Mouse (Mus musculus) forebrain, embryonic 14.5 days (tissue): ENCODE measurements around the gene Gnb3. TPM values are rescaled to one million over a fixed set of nuclear protein-coding genes. Genes with fewer than 3 reads are reported as not detected.

Experiments
- ATAC-seq: fragments of 200-750 bp; cut with Nextera tagmentation; 2 replicates; pipeline ENCODE4 v1.8.0; 2017; ENCODE audit warnings: mild to moderate bottlenecking, moderate library complexity
- DNase-seq: peaks from one replicate; pipeline ENCODE4 v3.0.0-alpha.2; 2015; ENCODE audit warnings: low spot score
- H3K27ac ChIP-seq: fragments of 300-500 bp; sonication (generic); 2 replicates; pipeline ENCODE4 v1.5.1; 2014; ENCODE audit warnings: low read depth, mild to moderate bottlenecking, control low read depth, low read length, moderate library complexity
- H3K27me3 ChIP-seq: fragments of 300-500 bp; sonication (generic); replicated peaks from 2 replicates; pipeline ENCODE4 v1.6.1; 2014; ENCODE audit warnings: low read length, control low read depth, mixed read lengths; ENCODE audit not compliant: control insufficient read depth, insufficient read depth
- H3K36me3 ChIP-seq: fragments of 300-500 bp; sonication (generic); 2 replicates; pipeline ENCODE4 v1.6.1; 2014; ENCODE audit warnings: low read length, control low read depth; ENCODE audit not compliant: control insufficient read depth, insufficient read depth
- H3K4me1 ChIP-seq: fragments of 300-500 bp; sonication (generic); 2 replicates; pipeline ENCODE4 v1.6.1; 2014; ENCODE audit warnings: antibody characterized with exemption, low read length, control low read depth; ENCODE audit not compliant: control insufficient read depth, insufficient read depth
- H3K4me2 ChIP-seq: fragments of 300-500 bp; sonication (generic); 2 replicates; pipeline ENCODE4 v1.6.1; 2014; ENCODE audit warnings: mild to moderate bottlenecking, control low read depth, low read length
- H3K4me3 ChIP-seq: fragments of 300-500 bp; sonication (generic); 2 replicates; pipeline ENCODE4 v1.5.1; 2014; ENCODE audit warnings: low read depth, low read length, control low read depth
- H3K9ac ChIP-seq: fragments of 300-500 bp; sonication (generic); 2 replicates; pipeline ENCODE4 v1.6.1; 2014; ENCODE audit warnings: mild to moderate bottlenecking, low read length, control low read depth, moderate library complexity
- H3K9me3 ChIP-seq: fragments of 300-500 bp; sonication (generic); replicated peaks from 2 replicates; pipeline ENCODE4 v1.6.1; 2016; ENCODE audit warnings: low read length, control low read depth, mixed read lengths; ENCODE audit not compliant: control insufficient read depth
- WGBS: fragments of 180-500 bp; shearing (Covaris S2); extraction: QIAGEN DNeasy Blood & Tissue Kit; methylation state at CpG from one replicate; pipeline ENCODE4 v1.1.7; 2014; 5-methylcytosine and 5-hydroxymethylcytosine counted together
- polyA plus RNA-seq: library from polyadenylated mRNA; unstranded; fragments of >200 nt; fragmentation: Nextera tagmentation; extraction: Ambion mirVana; gene quantifications from 2 replicates; pipeline ENCODE4 v1.2.1, GENCODE M21; 2014

Gene Gnb3
- polyA plus RNA-seq, 1 experiment from 2014 or later: 0.89 TPM

GRCm38 (mm10) chr6:124786756-124787420, 53.2 kb downstream of the Gnb3 start:
- WGBS: 48% methylated on average over 8 of the region's 8 CpGs
- ATAC-seq (no peak), DNase-seq (no peak)
- 0 out of 2 replicates have a peak, but pooled peaks cover 2% of the 10 kb centered on the region for H3K4me1 ChIP-seq
- H3K9me3 ChIP-seq: no peaks in the 10 kb centered on the region
- no peak overlapping the region for H3K9ac ChIP-seq
- no peaks in the 10 kb centered on the region for H3K36me3 ChIP-seq
- H3K4me3 ChIP-seq: no peak overlapping the region
- no peak overlapping the region for H3K4me2 ChIP-seq
- H3K27ac ChIP-seq: no peak overlapping the region
- no peaks in the 10 kb centered on the region for H3K27me3 ChIP-seq

Other genes starting within 250 kb of the Gnb3 start
- gene C1s2, start 204.2 kb downstream of the Gnb3 start, polyA plus RNA-seq: 0.10 TPM in 1 of 2 replicates, not detected in the other
- gene Lpcat3, start 177.2 kb downstream of the Gnb3 start, polyA plus RNA-seq: 33.4 and 38.7 TPM in 2 replicates
- gene Emg1, start 128.1 kb downstream of the Gnb3 start, polyA plus RNA-seq: 166 and 186 TPM in 2 replicates
- gene Phb2, start 127.9 kb downstream of the Gnb3 start, polyA plus RNA-seq: 237 and 245 TPM in 2 replicates
- gene Ptpn6, start 101.6 kb downstream of the Gnb3 start, polyA plus RNA-seq: 4.7 TPM in 2 replicates
- 722 and 848 TPM in 2 replicates for gene Grcc10, start 98.9 kb downstream of the Gnb3 start, polyA plus RNA-seq
- gene Gm45234, start 84.3 kb downstream of the Gnb3 start, polyA plus RNA-seq: not detected in 2 replicates
- 12.2 and 16.6 TPM in 2 replicates for gene Atn1, start 83.8 kb downstream of the Gnb3 start, polyA plus RNA-seq
- gene Eno2, start 70.6 kb downstream of the Gnb3 start, polyA plus RNA-seq: 34.6 and 49.5 TPM in 2 replicates
- gene Lrrc23, start 60.5 kb downstream of the Gnb3 start, polyA plus RNA-seq: 3.4 and 3.5 TPM in 2 replicates
- gene Spsb2, start 31.6 kb downstream of the Gnb3 start, polyA plus RNA-seq: 4.7 and 5.3 TPM in 2 replicates
- gene Tpi1, start 26.0 kb downstream of the Gnb3 start, polyA plus RNA-seq: 417 and 461 TPM in 2 replicates
- gene Usp5, start 10.8 kb downstream of the Gnb3 start, polyA plus RNA-seq: 154 and 174 TPM in 2 replicates
- 107 and 139 TPM in 2 replicates for gene Cdca3, start 10.7 kb downstream of the Gnb3 start, polyA plus RNA-seq
- 6.2 and 10.1 TPM in 2 replicates for gene P3h3, start 17.5 kb upstream of the Gnb3 start, polyA plus RNA-seq
- gene Gpr162, start 23.7 kb upstream of the Gnb3 start, polyA plus RNA-seq: 11.0 and 13.0 TPM in 2 replicates
- gene Cd4, start 47.9 kb upstream of the Gnb3 start, polyA plus RNA-seq: 0.29 and 0.38 TPM in 2 replicates
- 1.2 and 2.7 TPM in 2 replicates for gene Lag3, start 71.4 kb upstream of the Gnb3 start, polyA plus RNA-seq
- 479 and 481 TPM in 2 replicates for gene Ptms, start 79.8 kb upstream of the Gnb3 start, polyA plus RNA-seq
- gene Mlf2, start 91.1 kb upstream of the Gnb3 start, polyA plus RNA-seq: 470 and 520 TPM in 2 replicates
- 96.5 and 105 TPM in 2 replicates for gene Cops7a, start 125.3 kb upstream of the Gnb3 start, polyA plus RNA-seq
- 22.6 and 28.0 TPM in 2 replicates for gene Pianp, start 156.4 kb upstream of the Gnb3 start, polyA plus RNA-seq
- gene Zfp384, start 168.9 kb upstream of the Gnb3 start, polyA plus RNA-seq: 8.4 and 9.8 TPM in 2 replicates
- 178 and 181 TPM in 2 replicates for gene Ing4, start 199.5 kb upstream of the Gnb3 start, polyA plus RNA-seq
- gene Acrbp, start 209.4 kb upstream of the Gnb3 start, polyA plus RNA-seq: 10.2 and 14.8 TPM in 2 replicates
- 0.21 and 0.81 TPM in 2 replicates for gene Lpar5, start 227.6 kb upstream of the Gnb3 start, polyA plus RNA-seq